In genomic region chr11:120612763-120613162, GRCm38 (mm10) we compare ENCODE assay signal across 8 mouse cellular contexts. TPM values are rescaled to one million over a fixed set of nuclear protein-coding genes. Genes with fewer than 3 reads are reported as not detected.
DNase-seq lines count a peak whose midpoint lies in the region; ATAC-seq lines count a peak whose summit lies in the region.

No protein-coding gene starts in this region.

- no peak for ATAC-seq in neural tube, embryonic 15.5 days (ENCODE audit: low FRiP score)
- ATAC-seq in common myeloid progenitor, adult 5-6 weeks (replicated peaks; ENCODE audit: low read depth, poor library complexity, severe bottlenecking), result peak; percentile 73

- no peak overlapping the region for H3K27ac ChIP-seq in neural tube, embryonic 15.5 days (replicated peaks)
- H3K27ac ChIP-seq in heart, embryonic 10.5 days, result no peak overlapping the region
- H3K27ac ChIP-seq in limb, embryonic 10.5 days, result no peak overlapping the region

- H3K9me3 ChIP-seq in neural tube, embryonic 15.5 days (replicated peaks), result no peaks in the 10 kb centered on the region
- no peaks in the 10 kb centered on the region for H3K9me3 ChIP-seq in heart, embryonic 10.5 days
- no peaks in the 10 kb centered on the region for H3K9me3 ChIP-seq in limb, embryonic 10.5 days (replicated peaks)

- H3K4me2 ChIP-seq in neural tube, embryonic 15.5 days, result no peak overlapping the region

- 54% methylated on average over 6 of the region's 6 CpGs for WGBS in neural tube, embryonic 15.5 days
- 37% methylated on average over 6 of the region's 6 CpGs for WGBS in heart, embryonic 10.5 days
- 39% methylated on average over 6 of the region's 6 CpGs for WGBS in limb, embryonic 10.5 days

- peaks cover 35% of the 10 kb centered on the region for H3K4me1 ChIP-seq in neural tube, embryonic 15.5 days
- peaks cover 38% of the 10 kb centered on the region for H3K4me1 ChIP-seq in heart, embryonic 10.5 days
- peaks cover 32% of the 10 kb centered on the region for H3K4me1 ChIP-seq in limb, embryonic 10.5 days

- peak; percentile 76 for DNase-seq in neural tube, embryonic 10.5 days (ENCODE audit: extremely low spot score, low spot score)
- peak; percentile 77 for DNase-seq in T-cell, adult 2 months (ENCODE audit: low spot score)
- DNase-seq in heart, embryonic 10.5 days (ENCODE audit: low spot score), result peak; percentile 89
- DNase-seq in limb, embryonic 10.5 days (ENCODE audit: low spot score), result peak; percentile 81
- peak; percentile 88 for DNase-seq in naive thymus-derived CD4-positive, alpha-beta T cell, adult 2 months (ENCODE audit: low read depth)
- DNase-seq in urinary bladder, postnatal 25 days (ENCODE audit: low spot score), result peak; percentile 50

- H3K36me3 ChIP-seq in neural tube, embryonic 15.5 days, result peaks cover 49% of the 10 kb centered on the region
- peaks cover 66% of the 10 kb centered on the region for H3K36me3 ChIP-seq in heart, embryonic 10.5 days
- H3K36me3 ChIP-seq in limb, embryonic 10.5 days, result peaks cover 74% of the 10 kb centered on the region

- H3K27me3 ChIP-seq in neural tube, embryonic 15.5 days (replicated peaks), result peaks cover 3% of the 10 kb centered on the region; the same call in 1 of the 2 replicates
- peaks cover 14% of the 10 kb centered on the region for H3K27me3 ChIP-seq in heart, embryonic 10.5 days (ENCODE audit: insufficient read depth, poor library complexity, severe bottlenecking)
- H3K27me3 ChIP-seq in limb, embryonic 10.5 days (ENCODE audit: low read depth, poor library complexity, severe bottlenecking), result peaks cover 22% of the 10 kb centered on the region

- no peak overlapping the region for H3K9ac ChIP-seq in neural tube, embryonic 15.5 days (replicated peaks)

- no peak overlapping the region for H3K4me3 ChIP-seq in neural tube, embryonic 15.5 days (replicated peaks)
- peak overlapping the region; percentile 2; the same call in 1 of the 2 replicates for H3K4me3 ChIP-seq in heart, embryonic 10.5 days
- peak overlapping the region; percentile 23 for H3K4me3 ChIP-seq in limb, embryonic 10.5 days

RNA-seq across cellular contexts. Expression of gene Npb, which starts 4.5 kb away (rescaled TPM):
- polyA plus RNA-seq in neural tube, embryonic 15.5 days (2015; fragmentation: Nextera tagmentation; extraction: Ambion mirVana), result 0.86 and 3.2 TPM in 2 replicates
- total RNA-seq in common myeloid progenitor, adult 5-6 weeks (2017), result not detected in 2 replicates
- 4.8 and 7.0 TPM in 2 replicates for polyA plus RNA-seq in heart, embryonic 10.5 days (2016; fragmentation: Nextera tagmentation; extraction: Ambion mirVana)
- polyA plus RNA-seq in limb, embryonic 10.5 days (2016; fragmentation: Nextera tagmentation; extraction: Ambion mirVana), result 0.56 TPM in 1 of 2 replicates, not detected in the other

RNA-seq across cellular contexts. Expression of gene Pcyt2, which starts 5.0 kb away (rescaled TPM):
- 224 and 248 TPM in 2 replicates for polyA plus RNA-seq in neural tube, embryonic 15.5 days (2015; fragmentation: Nextera tagmentation; extraction: Ambion mirVana)
- 34.5 and 38.6 TPM in 2 replicates for total RNA-seq in common myeloid progenitor, adult 5-6 weeks (2017)
- polyA plus RNA-seq in heart, embryonic 10.5 days (2016; fragmentation: Nextera tagmentation; extraction: Ambion mirVana), result 119 and 130 TPM in 2 replicates
- 161 and 169 TPM in 2 replicates for polyA plus RNA-seq in limb, embryonic 10.5 days (2016; fragmentation: Nextera tagmentation; extraction: Ambion mirVana)

RNA-seq across cellular contexts. Expression of gene Sirt7, which starts 12.3 kb away (rescaled TPM):
- 43.2 and 45.1 TPM in 2 replicates for polyA plus RNA-seq in neural tube, embryonic 15.5 days (2015; fragmentation: Nextera tagmentation; extraction: Ambion mirVana)
- total RNA-seq in common myeloid progenitor, adult 5-6 weeks (2017), result 45.8 and 50.4 TPM in 2 replicates
- 25.6 and 29.5 TPM in 2 replicates for polyA plus RNA-seq in heart, embryonic 10.5 days (2016; fragmentation: Nextera tagmentation; extraction: Ambion mirVana)
- 27.2 and 28.8 TPM in 2 replicates for polyA plus RNA-seq in limb, embryonic 10.5 days (2016; fragmentation: Nextera tagmentation; extraction: Ambion mirVana)

RNA-seq across cellular contexts. Expression of gene Anapc11, which starts 14.5 kb away (rescaled TPM):
- 206 and 208 TPM in 2 replicates for polyA plus RNA-seq in neural tube, embryonic 15.5 days (2015; fragmentation: Nextera tagmentation; extraction: Ambion mirVana)
- total RNA-seq in common myeloid progenitor, adult 5-6 weeks (2017), result 27.2 and 32.1 TPM in 2 replicates
- polyA plus RNA-seq in heart, embryonic 10.5 days (2016; fragmentation: Nextera tagmentation; extraction: Ambion mirVana), result 186 and 201 TPM in 2 replicates
- 201 and 207 TPM in 2 replicates for polyA plus RNA-seq in limb, embryonic 10.5 days (2016; fragmentation: Nextera tagmentation; extraction: Ambion mirVana)

RNA-seq across cellular contexts. Expression of gene Alyref, which starts 14.6 kb away (rescaled TPM):
- polyA plus RNA-seq in neural tube, embryonic 15.5 days (2015; fragmentation: Nextera tagmentation; extraction: Ambion mirVana), result 219 and 265 TPM in 2 replicates
- total RNA-seq in common myeloid progenitor, adult 5-6 weeks (2017), result 248 and 287 TPM in 2 replicates
- 365 and 444 TPM in 2 replicates for polyA plus RNA-seq in heart, embryonic 10.5 days (2016; fragmentation: Nextera tagmentation; extraction: Ambion mirVana)
- polyA plus RNA-seq in limb, embryonic 10.5 days (2016; fragmentation: Nextera tagmentation; extraction: Ambion mirVana), result 720 and 728 TPM in 2 replicates
